ENCODE assay signal across 9 mouse cellular contexts in the genomic region with DNA sequence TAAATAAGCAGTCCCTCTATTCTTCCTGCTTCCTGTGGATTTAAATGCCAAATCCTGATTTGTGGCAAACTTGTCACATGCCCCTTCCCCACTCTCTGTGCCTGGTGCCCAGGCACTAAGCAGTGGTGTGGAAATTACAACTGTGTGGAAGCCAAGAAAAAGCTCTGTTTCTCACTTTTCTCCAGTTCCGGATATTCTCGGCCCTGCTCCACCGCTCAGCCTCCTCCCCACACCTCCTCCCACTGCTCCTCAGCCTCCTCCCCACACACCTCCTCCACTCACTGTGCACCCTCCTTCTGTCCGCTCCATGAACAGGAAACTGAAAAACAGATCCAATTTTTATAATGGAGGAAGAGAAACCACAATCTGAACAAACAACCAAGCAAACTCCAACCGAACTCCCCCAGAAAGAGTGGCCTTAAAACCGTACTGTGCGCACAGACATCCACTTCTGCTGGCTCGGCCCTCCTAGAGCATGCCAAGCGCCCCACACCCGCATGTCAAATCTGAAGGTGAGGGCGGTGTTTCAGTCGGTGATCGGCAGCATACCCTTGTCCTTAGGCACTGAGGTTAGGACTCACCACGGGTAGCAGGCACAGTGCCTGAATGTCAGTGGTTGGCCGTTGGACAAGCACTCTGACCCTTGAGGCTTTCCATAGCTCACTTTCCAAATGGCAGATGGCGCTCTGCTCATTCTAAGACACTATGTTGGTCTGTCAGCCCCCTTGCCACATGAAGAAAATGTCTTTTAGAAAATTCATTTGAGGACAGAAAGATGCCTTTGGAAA.
DNase-seq lines count a peak whose midpoint lies in the region; ATAC-seq and TF ChIP-seq lines count a peak whose summit lies in the region.
"Had no signal": no experiment of that assay in that cellular context is flagged by ENCODE, and none has a peak within 500 bp of the region (broad histone marks: within the 10 kb centered on the region; RNA-seq: fewer than 3 reads in every experiment).

No protein-coding gene starts in this region.

- H3K4me1 ChIP-seq in kidney, adult 2 months (ENCODE audit: control insufficient read depth, insufficient read depth, low read length) = 0 out of 2 replicates have a peak, but pooled peaks cover 3% of the 10 kb centered on the region

- no peaks in the 10 kb centered on the region for H3K36me3 ChIP-seq in kidney, adult 2 months (ENCODE audit: control insufficient read depth, insufficient read depth, low read length)
- H3K36me3 ChIP-seq: midbrain, embryonic 12.5 days had no signal

- DNase-seq in kidney, adult 2 months = peak; percentile 7
- DNase-seq in kidney, postnatal 10 days = no peak
- peak; percentile 6 for DNase-seq in cerebellum, adult 11 months
- DNase-seq in retina, embryonic 14.5 days (ENCODE audit: low spot score) = no peak
- no peak for DNase-seq in urinary bladder, postnatal 36 days (ENCODE audit: low spot score in 2 of 2)
- DNase-seq in adrenal gland, adult 8-10 months = no peak

- H3K27ac ChIP-seq in kidney, adult 2 months (ENCODE audit: insufficient read depth, low read depth, low read length) = no peak overlapping the region
- H3K27ac ChIP-seq: midbrain, embryonic 12.5 days had no signal

- peak; percentile 46 to 48 for ATAC-seq in hematopoietic stem cell, adult 5-6 weeks (replicated peaks in 1 of 2; ENCODE audit: insufficient read depth in 1 of 2, low FRiP score in 2 of 2, low TSS enrichment in 1 of 2, low read depth in 1 of 2, poor library complexity in 2 of 2, severe bottlenecking in 2 of 2)
- ATAC-seq in megakaryocyte, adult 5-6 weeks (ENCODE audit: poor library complexity, severe bottlenecking) = peak; percentile 23

- TF ChIP-seq CTCF in kidney, adult 2 months (conservative IDR thresholded peaks at IDR 0.05; ENCODE audit: insufficient read depth, insufficient read length, low read depth, low read length) = no peak

- H3K27me3 ChIP-seq in kidney, adult 2 months (replicated peaks; ENCODE audit: control insufficient read depth, insufficient read depth, low read length) = no peaks in the 10 kb centered on the region
- H3K27me3 ChIP-seq: midbrain, embryonic 12.5 days had no signal

- WGBS in kidney, adult 2 months = 57% methylated on average over 16 of the region's 16 CpGs

- TF ChIP-seq POLR2A in kidney, adult 2 months (IDR thresholded peaks at IDR 0.05; ENCODE audit: low read depth, low read length) = no peak

- no peak overlapping the region for H3K4me3 ChIP-seq in kidney, adult 2 months (ENCODE audit: insufficient read depth, low read depth, low read length)
- H3K4me3 ChIP-seq: midbrain, embryonic 12.5 days had no signal

Comparison
In these comparisons a context has a peak if more than half of its experiments do, and no peak if none do; other contexts are left out.
1. DNase-seq: peak in kidney, adult 2 months (single experiment) and cerebellum, adult 11 months (single experiment); none in kidney, postnatal 10 days (single experiment), retina, embryonic 14.5 days (single experiment), urinary bladder, postnatal 36 days (0 of 2) and adrenal gland, adult 8-10 months (single experiment).